Mouse (Mus musculus): ENCODE measurements around the gene Retreg1.
"Not testable (repeated sequence)": the region's sequence is repeated elsewhere in the genome, so short reads cannot be mapped to it uniquely, and the experiment has no call there.

Gene Retreg1

GRCm38 (mm10) chr15:25995521-25995920 is 152.5 kb downstream of the Retreg1 start:
- no peak for DNase-seq (ENCODE audit: low spot score)

GRCm38 (mm10) chr15:25999545-25999944 is 156.6 kb downstream of the Retreg1 start:
- not testable (repeated sequence) for DNase-seq (ENCODE audit: low spot score)

GRCm38 (mm10) chr15:26008621-26009020 is 165.6 kb downstream of the Retreg1 start:
- no peak for DNase-seq (ENCODE audit: low spot score)

- DNase-seq (ENCODE audit: low spot score): no peak
Observed at GRCm38 (mm10) chr15:26012891-26013290, 169.9 kb downstream of the Retreg1 start.

- no peak for DNase-seq (ENCODE audit: low spot score)
Observed at GRCm38 (mm10) chr15:26015979-26016665, 173.1 kb downstream of the Retreg1 start.

- DNase-seq (ENCODE audit: low spot score): no peak
Observed at GRCm38 (mm10) chr15:26021721-26022120, 178.7 kb downstream of the Retreg1 start.

GRCm38 (mm10) chr15:26022636-26023035 is 179.7 kb downstream of the Retreg1 start:
- no peak for DNase-seq (ENCODE audit: low spot score)

Measured in testis, postnatal 10 days (tissue).